Mouse (Mus musculus) testis, adult 2 months (tissue): ENCODE results near the gene Ttc38. TPM values are rescaled to one million over a fixed set of nuclear protein-coding genes. Genes with fewer than 3 reads are reported as not detected.

Experiments
- H3K27ac ChIP-seq: fragments of 200-500 bp; 2 replicates; pipeline ENCODE4 v1.5.1; 2012; ENCODE audit warnings: low read depth, low read length; ENCODE audit not compliant: control insufficient read depth, insufficient read depth
- H3K27me3 ChIP-seq: fragments of 200-500 bp; 2 replicates; pipeline ENCODE4 v1.6.1; 2012; ENCODE audit warnings: mild to moderate bottlenecking, low read length, moderate library complexity; ENCODE audit not compliant: control insufficient read depth, insufficient read depth
- H3K36me3 ChIP-seq: fragments of 200-500 bp; 2 replicates; pipeline ENCODE4 v1.6.1; 2012; ENCODE audit warnings: mild to moderate bottlenecking, low read length; ENCODE audit not compliant: control insufficient read depth, insufficient read depth
- H3K4me1 ChIP-seq: fragments of 200-500 bp; 2 replicates; pipeline ENCODE4 v1.6.1; 2012; ENCODE audit warnings: low read length; ENCODE audit not compliant: control insufficient read depth, insufficient read depth
- H3K4me3 ChIP-seq: fragments of 200-500 bp; 2 replicates; pipeline ENCODE4 v1.5.1; 2012; ENCODE audit warnings: low read depth, mild to moderate bottlenecking, low read length, moderate library complexity, mixed read lengths; ENCODE audit not compliant: control insufficient read depth
- CTCF ChIP-seq: fragments of 200-500 bp; IDR thresholded peaks from 2 replicates; pipeline ENCODE4 v1.5.1; 2012; ENCODE audit warnings: low read depth, mild to moderate bottlenecking, inconsistent platforms, low read length, moderate library complexity; ENCODE audit not compliant: control insufficient read depth, insufficient read depth, insufficient replicate concordance
- POLR2A ChIP-seq: fragments of 200-500 bp; IDR thresholded peaks from 2 replicates; pipeline ENCODE4 v1.6.1; 2012; ENCODE audit warnings: low read depth, mild to moderate bottlenecking, inconsistent platforms, low read length, moderate library complexity; ENCODE audit not compliant: control insufficient read depth
- polyA plus RNA-seq: library from polyadenylated mRNA; depleted of rRNA; stranded (reverse); fragments of >200 nt; gene quantifications from 2 replicates; pipeline ENCODE4 v1.2.3, GENCODE M21; 2012

Ttc38 gene
- polyA plus RNA-seq, 1 experiment, result 1.9 TPM

GRCm38 (mm10) chr15:85808434-85808833 is 23.7 kb upstream of the Ttc38 start:
- Histone ChIP-seq H3K27me3 (no peaks in the 10 kb centered on the region), H3K4me3 (no peak overlapping the region), H3K27ac (no peak overlapping the region), H3K4me1 (peaks cover 10% of the 10 kb centered on the region), H3K36me3 (no peaks in the 10 kb centered on the region; the same call in 1 of the 2 replicates)
- TF ChIP-seq POLR2A (no peak), CTCF (no peak)

GRCm38 (mm10) chr15:85809091-85809490 is 23.0 kb upstream of the Ttc38 start:
- no peak overlapping the region for H3K4me3 ChIP-seq
- H3K4me1 ChIP-seq, result peaks cover 10% of the 10 kb centered on the region
- H3K27me3 ChIP-seq, result no peaks in the 10 kb centered on the region
- no peaks in the 10 kb centered on the region; the same call in 1 of the 2 replicates for H3K36me3 ChIP-seq
- TF ChIP-seq CTCF (no peak), POLR2A (no peak)
- H3K27ac ChIP-seq, result no peak overlapping the region

- H3K4me3 ChIP-seq, result peak overlapping the region; percentile 98
- H3K4me1 ChIP-seq, result peaks cover 10% of the 10 kb centered on the region
- H3K27me3 ChIP-seq, result no peaks in the 10 kb centered on the region
- H3K36me3 ChIP-seq, result no peaks in the 10 kb centered on the region; the same call in 1 of the 2 replicates
- no peak for TF ChIP-seq POLR2A
- no peak for TF ChIP-seq CTCF
- H3K27ac ChIP-seq, result peak overlapping the region; percentile 94; the same call in 1 of the 2 replicates
These were observed 21.7 kb upstream of the Ttc38 start for GRCm38 (mm10) chr15:85810462-85810805.

- H3K4me3 ChIP-seq, result peak overlapping the region; percentile 98
- H3K4me1 ChIP-seq, result peaks cover 10% of the 10 kb centered on the region
- peak overlapping the region; percentile 94 for H3K27ac ChIP-seq
- H3K27me3 ChIP-seq, result no peaks in the 10 kb centered on the region
- H3K36me3 ChIP-seq, result no peaks in the 10 kb centered on the region; the same call in 1 of the 2 replicates
- TF ChIP-seq POLR2A, result no peak
- no peak for TF ChIP-seq CTCF
These were observed 21.1 kb upstream of the Ttc38 start for GRCm38 (mm10) chr15:85810806-85811521.

GRCm38 (mm10) chr15:85811535-85812277 is 20.4 kb upstream of the Ttc38 start, which contains the start of gene Cdpf1:
Gene Cdpf1, minus strand, starts transcription at chr15:85811697.
- Histone ChIP-seq H3K36me3 (no peaks in the 10 kb centered on the region; the same call in 1 of the 2 replicates), H3K4me3 (peak within 1 kb of the TSS; percentile 98), H3K27me3 (no peaks in the 10 kb centered on the region), H3K4me1 (peaks cover 10% of the 10 kb centered on the region), H3K27ac (peak within 1 kb of the TSS; percentile 94)
- TF ChIP-seq POLR2A, result peak; percentile 87
- no peak for TF ChIP-seq CTCF

GRCm38 (mm10) chr15:85813428-85813827 is 18.7 kb upstream of the Ttc38 start:
- H3K27ac ChIP-seq, result no peak overlapping the region
- H3K4me3 ChIP-seq, result no peak overlapping the region
- H3K36me3 ChIP-seq, result no peaks in the 10 kb centered on the region; the same call in 1 of the 2 replicates
- peaks cover 10% of the 10 kb centered on the region for H3K4me1 ChIP-seq
- TF ChIP-seq CTCF (no peak), POLR2A (no peak)
- no peaks in the 10 kb centered on the region for H3K27me3 ChIP-seq

- H3K4me3 ChIP-seq, result peak within 1 kb of the TSS; percentile 82
- TF ChIP-seq POLR2A (peak; percentile 39; the same call in 1 of the 2 replicates), CTCF (no peak)
- H3K27ac ChIP-seq, result peak within 1 kb of the TSS; percentile 7; the same call in 1 of the 2 replicates
- peaks cover 7% of the 10 kb centered on the region for H3K4me1 ChIP-seq
- H3K27me3 ChIP-seq, result no peaks in the 10 kb centered on the region
- H3K36me3 ChIP-seq, result no peaks in the 10 kb centered on the region
These were observed 10.7 kb upstream of the Ttc38 start, which contains the start of gene Pkdrej for GRCm38 (mm10) chr15:85821203-85822010. Gene Pkdrej, minus strand, starts transcription at chr15:85821734.
